Mouse (Mus musculus) bone marrow macrophage, adult 2 months (primary cell): ENCODE results near the gene Rtn4rl1.

Experiments
- CTCF ChIP-seq: IDR thresholded peaks from 2 replicates; pipeline ENCODE4 v1.5.1; 2012; ENCODE audit warnings: low read depth, mild to moderate bottlenecking, low read length, moderate library complexity
- POLR2A ChIP-seq: IDR thresholded peaks from 2 replicates; pipeline ENCODE4 v1.6.1; 2012; ENCODE audit warnings: mild to moderate bottlenecking, low read depth, low read length, borderline replicate concordance

DNA sequence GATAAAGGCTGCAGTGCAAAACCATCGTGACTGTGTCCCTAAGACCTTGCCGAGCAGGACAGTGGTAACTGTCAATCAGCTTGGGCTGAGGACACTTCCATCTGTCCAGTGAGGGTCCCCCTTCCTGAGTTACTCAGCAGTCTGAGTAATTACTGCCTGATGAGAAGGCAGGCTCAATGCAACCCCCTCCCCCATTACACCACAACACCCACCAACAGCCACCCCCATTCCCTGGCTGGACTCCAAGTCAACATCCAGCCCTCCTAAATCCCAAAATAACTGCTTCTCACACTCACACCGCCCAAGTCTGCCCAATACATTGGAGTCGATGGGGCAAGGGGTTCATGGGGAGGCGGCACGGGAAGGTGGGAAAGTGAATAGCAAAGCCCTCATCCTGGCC, 1.7 kb upstream of the Rtn4rl1 start:
- TF ChIP-seq CTCF (no peak), POLR2A (no peak)
